Mouse (Mus musculus) effector memory CD4-positive, alpha-beta T cell, adult 5 months (primary cell): ENCODE measurements around the gene Ggt6. TPM values are rescaled to one million over a fixed set of nuclear protein-coding genes. Genes with fewer than 3 reads are reported as not detected.

Experiments
- polyA plus RNA-seq: library from polyadenylated mRNA; unstranded; fragments of 100-300 nt; shearing (Covaris generic); gene quantifications from one replicate; pipeline ENCODE4 v1.2.1, GENCODE M21; 2017

Gene Ggt6
- not detected for polyA plus RNA-seq

DNA sequence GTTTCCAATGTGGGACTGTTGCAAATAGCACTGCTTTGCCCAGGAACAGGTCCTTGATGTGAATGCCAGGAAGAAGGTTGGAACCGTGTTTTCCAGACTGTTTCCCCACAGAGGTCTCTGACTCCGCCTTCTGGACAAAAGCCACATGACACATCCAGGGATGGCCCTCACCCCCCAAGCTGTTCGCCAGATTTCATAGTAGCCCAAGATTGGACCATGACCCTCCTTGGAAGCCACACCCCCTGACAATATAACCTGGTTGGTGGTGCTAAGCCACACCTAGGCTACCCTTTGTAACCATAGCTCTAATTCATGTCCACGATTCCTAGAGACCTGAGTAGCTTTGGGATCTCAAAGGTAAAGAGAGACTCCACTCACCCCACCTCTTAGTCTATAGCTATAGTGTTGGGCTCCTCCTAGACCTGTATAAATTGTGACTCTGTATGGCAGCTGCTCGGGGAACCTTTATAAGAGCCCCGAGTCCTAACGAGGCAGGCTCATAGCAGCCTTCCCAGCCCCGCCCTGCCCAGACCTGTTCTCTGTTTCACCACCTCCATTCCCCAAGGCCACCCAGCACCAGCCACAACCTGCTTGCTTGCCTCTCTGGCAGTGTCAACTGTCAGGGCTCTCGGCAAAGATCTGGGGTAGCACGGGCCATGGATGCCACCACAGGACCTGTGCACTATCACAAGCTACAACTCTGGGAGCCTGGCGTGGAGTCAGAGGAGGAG is at the start of gene Ggt6:
Ggt6 (plus strand) TSS at position 564 of the 731 bp plus-strand sequence.

DNA sequence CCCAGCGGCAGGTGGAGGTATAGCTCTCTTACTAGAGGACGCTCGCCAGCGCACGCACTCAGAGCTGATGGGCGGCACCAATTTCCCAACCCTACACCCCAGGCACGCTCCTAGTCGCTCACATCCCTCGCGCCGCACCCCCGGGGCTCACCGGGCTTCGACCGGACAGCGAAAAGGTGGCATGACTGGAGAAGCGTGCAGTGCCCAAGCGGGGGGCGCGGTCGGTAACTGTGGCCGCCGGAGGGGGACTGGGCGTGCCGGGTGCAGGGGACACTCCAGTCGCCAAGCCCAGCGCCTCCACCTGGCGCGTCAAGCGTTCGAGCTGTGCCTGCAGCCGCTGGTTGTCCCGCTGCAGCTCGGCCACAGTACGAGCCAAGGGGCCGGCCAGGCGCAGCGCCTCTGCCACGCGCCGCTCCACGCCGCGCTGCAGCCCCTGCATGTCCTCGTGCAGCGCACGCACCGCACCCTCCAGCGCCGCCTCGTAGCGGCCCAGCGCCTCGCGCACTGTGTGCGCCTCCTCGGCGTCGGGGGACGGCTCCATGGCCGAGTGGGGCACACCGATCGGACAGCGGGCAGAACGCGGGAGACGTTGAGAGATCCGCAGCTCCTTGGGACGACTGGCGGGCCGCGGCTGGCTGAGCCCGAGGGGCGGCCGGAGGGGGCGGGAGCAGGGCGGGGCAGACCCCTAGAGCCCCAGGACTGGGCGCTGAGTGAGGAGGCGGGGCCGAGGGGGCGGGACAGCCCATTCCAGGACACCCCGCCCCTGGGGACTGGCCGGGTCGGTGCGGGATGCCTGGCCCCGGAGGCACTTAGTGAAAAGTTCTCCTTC is 24.0 kb upstream of the Ggt6 start, which contains the start of gene Smtnl2:
Smtnl2 (minus strand) TSS at position 621 of the 829 bp plus-strand sequence.

DNA sequence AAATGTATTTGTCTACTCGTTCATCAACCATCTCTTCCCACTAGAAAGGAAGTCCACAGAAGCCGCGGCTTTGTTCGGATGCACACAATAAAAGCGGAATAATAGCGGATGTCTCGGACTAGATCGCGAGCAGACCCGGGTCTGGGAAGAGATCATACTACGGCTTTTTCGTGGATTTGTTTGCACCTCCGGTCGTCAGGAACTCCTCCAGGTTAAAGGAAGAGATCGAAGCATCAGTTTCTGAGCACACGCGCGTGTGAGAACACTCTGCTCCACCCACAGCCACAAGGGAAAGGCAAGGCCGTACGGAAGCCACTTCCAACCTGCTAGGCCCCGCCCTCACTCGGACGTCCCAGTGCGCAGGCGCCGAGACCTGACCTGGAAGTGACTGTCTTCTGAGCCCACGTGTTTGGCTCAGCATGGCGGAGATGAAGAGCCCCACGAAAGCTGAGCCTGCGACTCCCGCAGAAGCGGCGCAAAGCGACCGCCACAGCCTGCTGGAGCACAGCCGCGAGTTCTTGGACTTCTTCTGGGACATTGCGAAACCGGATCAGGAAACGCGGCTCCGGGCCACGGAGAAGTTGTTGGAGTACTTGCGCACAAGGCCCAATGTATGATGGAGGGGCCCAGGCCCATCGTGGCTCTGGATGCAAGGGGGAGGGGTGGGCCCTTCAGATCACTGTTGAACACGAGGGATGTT is 5.8 kb downstream of the Ggt6 start, which contains the start of gene Mybbp1a:
Mybbp1a (plus strand) TSS at position 391 of the 700 bp plus-strand sequence.

Other genes starting within 250 kb of the Ggt6 start
- 0.12 TPM for gene Gm43951, start 228.7 kb upstream of the Ggt6 start, polyA plus RNA-seq
- gene 4933427D14Rik, start 228.1 kb upstream of the Ggt6 start, polyA plus RNA-seq = 13.3 TPM
- 72.3 TPM for gene Txndc17, start 228.0 kb upstream of the Ggt6 start, polyA plus RNA-seq
- gene Med31, start 219.9 kb upstream of the Ggt6 start, polyA plus RNA-seq = 31.5 TPM
- not detected for gene Slc13a5, start 168.3 kb upstream of the Ggt6 start, polyA plus RNA-seq
- gene Xaf1, start 133.9 kb upstream of the Ggt6 start, polyA plus RNA-seq = 38.9 TPM
- 0.29 TPM for gene Fbxo39, start 121.1 kb upstream of the Ggt6 start, polyA plus RNA-seq
- not detected for gene Tekt1, start 73.1 kb upstream of the Ggt6 start, polyA plus RNA-seq
- gene Smtnl2, start 23.8 kb upstream of the Ggt6 start, polyA plus RNA-seq = not detected
- 101 TPM for gene Mybbp1a, start 5.8 kb downstream of the Ggt6 start, polyA plus RNA-seq
- gene Spns2, start 54.4 kb downstream of the Ggt6 start, polyA plus RNA-seq = not detected
- gene Spns3, start 115.0 kb downstream of the Ggt6 start, polyA plus RNA-seq = 0.21 TPM
- gene Ube2g1, start 171.8 kb downstream of the Ggt6 start, polyA plus RNA-seq = 64.8 TPM